Mouse (Mus musculus) small intestine, adult 2 months (tissue): Measurements from ENCODE around the gene Mcf2l.

Experiments used
- CTCF ChIP-seq: fragments of 200-500 bp; IDR thresholded peaks from 2 replicates; pipeline ENCODE4 v1.5.1; 2012; ENCODE audit warnings: low read depth, mild to moderate bottlenecking, control low read depth, inconsistent platforms, low read length, moderate library complexity, mixed read lengths; ENCODE audit not compliant: insufficient replicate concordance, insufficient read length; ENCODE audit errors: extremely low read depth
- POLR2A ChIP-seq: fragments of 200-500 bp; IDR thresholded peaks from 2 replicates; pipeline ENCODE4 v1.6.1; 2012; ENCODE audit warnings: low read depth, mild to moderate bottlenecking, control low read depth, inconsistent platforms, low read length, moderate library complexity

DNA sequence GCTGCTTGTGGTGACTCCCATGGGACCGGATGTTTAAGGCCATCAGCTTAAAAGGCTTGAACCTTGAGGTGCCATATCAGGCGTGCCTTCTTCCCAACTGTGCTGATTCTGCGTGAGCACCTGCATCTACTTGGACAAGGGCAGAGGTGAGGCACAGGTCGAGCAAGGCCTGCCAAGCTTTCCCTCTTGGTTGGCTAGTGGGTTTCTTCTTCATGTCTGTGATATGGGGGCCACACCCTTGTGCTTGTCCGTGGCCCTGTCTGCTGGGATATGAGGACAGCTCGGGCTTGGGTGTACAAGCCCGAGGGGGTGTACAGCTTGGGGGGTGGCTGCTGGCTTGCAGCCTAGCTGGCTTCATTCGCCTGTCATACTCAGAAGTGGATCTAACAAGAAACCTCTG is 51.4 kb downstream of the Mcf2l start:
- TF ChIP-seq CTCF (no peak), POLR2A (no peak)
